Mouse (Mus musculus) kidney, postnatal 14 days (tissue): ENCODE data around the gene Slain1.

ENCODE experiments used
- DNase-seq: peaks from one replicate; pipeline ENCODE4 v3.0.0; 2022; ENCODE audit warnings: mixed read lengths

The Slain1 gene

GRCm38 (mm10) chr14:103667036-103667435, 17.0 kb downstream of the Slain1 start:
- no peak for DNase-seq

- no peak for DNase-seq
These were observed 29.6 kb downstream of the Slain1 start for GRCm38 (mm10) chr14:103679395-103680217.

- DNase-seq: no peak
These were observed 30.3 kb downstream of the Slain1 start for GRCm38 (mm10) chr14:103680285-103680819.

- DNase-seq: no peak
These were observed 32.8 kb downstream of the Slain1 start for GRCm38 (mm10) chr14:103682633-103683390.

- no peak for DNase-seq
These were observed 37.0 kb downstream of the Slain1 start for GRCm38 (mm10) chr14:103686994-103687393.

GRCm38 (mm10) chr14:103694295-103694694, 44.3 kb downstream of the Slain1 start:
- DNase-seq: peak; percentile 56

- no peak for DNase-seq
These were observed 45.6 kb downstream of the Slain1 start for GRCm38 (mm10) chr14:103695620-103696019.

GRCm38 (mm10) chr14:103697101-103697500, 47.1 kb downstream of the Slain1 start:
- DNase-seq: no peak

GRCm38 (mm10) chr14:103699308-103699707, 49.3 kb downstream of the Slain1 start:
- no peak for DNase-seq

- no peak for DNase-seq
These were observed 52.5 kb downstream of the Slain1 start for GRCm38 (mm10) chr14:103702516-103702915.

- DNase-seq: no peak
These were observed 54.7 kb downstream of the Slain1 start for GRCm38 (mm10) chr14:103704771-103705170.

GRCm38 (mm10) chr14:103706347-103706746, 56.3 kb downstream of the Slain1 start:
- DNase-seq: no peak

GRCm38 (mm10) chr14:103708601-103709000, 58.6 kb downstream of the Slain1 start:
- DNase-seq: no peak

GRCm38 (mm10) chr14:103709261-103709660, 59.2 kb downstream of the Slain1 start:
- no peak for DNase-seq

- no peak for DNase-seq
These were observed 63.0 kb downstream of the Slain1 start for GRCm38 (mm10) chr14:103712986-103713385.

GRCm38 (mm10) chr14:103717516-103717915, 67.5 kb downstream of the Slain1 start:
- no peak for DNase-seq

GRCm38 (mm10) chr14:103717979-103718378, 68.0 kb downstream of the Slain1 start:
- DNase-seq: no peak

GRCm38 (mm10) chr14:103718393-103718792, 68.4 kb downstream of the Slain1 start:
- no peak for DNase-seq

- DNase-seq: peak; percentile 90
These were observed 69.0 kb downstream of the Slain1 start for GRCm38 (mm10) chr14:103718836-103719575.

- DNase-seq: no peak
These were observed 70.1 kb downstream of the Slain1 start for GRCm38 (mm10) chr14:103720163-103720562.

- peak; percentile 71 for DNase-seq
These were observed 70.8 kb downstream of the Slain1 start for GRCm38 (mm10) chr14:103720637-103721355.

GRCm38 (mm10) chr14:103723314-103723713, 73.3 kb downstream of the Slain1 start:
- no peak for DNase-seq
